Mouse (Mus musculus): Measurements from ENCODE around the gene Frem1.

Frem1 gene

GRCm38 (mm10) chr4:82930079-82930478 is 122.1 kb downstream of the Frem1 start:
- Histone ChIP-seq H3K4me1 (replicated peaks; ENCODE audit: low read depth, low read length) (no peaks in the 10 kb centered on the region), H3K27me3 (ENCODE audit: insufficient read depth, low read length) (no peaks in the 10 kb centered on the region), H3K4me3 (replicated peaks; ENCODE audit: low read length) (no peak overlapping the region), H3K36me3 (ENCODE audit: insufficient read depth, low read length) (no peaks in the 10 kb centered on the region), H3K9me3 (ENCODE audit: low read length) (no peaks in the 10 kb centered on the region)
- TF ChIP-seq NANOG (IDR thresholded peaks at IDR 0.05; ENCODE audit: borderline replicate concordance, low read length) (no peak), POU5F1 (IDR thresholded peaks at IDR 0.05; ENCODE audit: borderline replicate concordance, low read length) (no peak), CTCF (conservative IDR thresholded peaks at IDR 0.05; ENCODE audit: low read length) (no peak)

- Histone ChIP-seq H3K27me3 (ENCODE audit: insufficient read depth, low read length) (no peaks in the 10 kb centered on the region), H3K9me3 (ENCODE audit: low read length) (no peaks in the 10 kb centered on the region), H3K4me1 (replicated peaks; ENCODE audit: low read depth, low read length) (no peaks in the 10 kb centered on the region), H3K4me3 (replicated peaks; ENCODE audit: low read length) (no peak overlapping the region), H3K36me3 (ENCODE audit: insufficient read depth, low read length) (no peaks in the 10 kb centered on the region)
- TF ChIP-seq CTCF (conservative IDR thresholded peaks at IDR 0.05; ENCODE audit: low read length) (no peak), NANOG (IDR thresholded peaks at IDR 0.05; ENCODE audit: borderline replicate concordance, low read length) (no peak), POU5F1 (IDR thresholded peaks at IDR 0.05; ENCODE audit: borderline replicate concordance, low read length) (no peak)
Observed at GRCm38 (mm10) chr4:82921962-82922361, 130.2 kb downstream of the Frem1 start.

DNA sequence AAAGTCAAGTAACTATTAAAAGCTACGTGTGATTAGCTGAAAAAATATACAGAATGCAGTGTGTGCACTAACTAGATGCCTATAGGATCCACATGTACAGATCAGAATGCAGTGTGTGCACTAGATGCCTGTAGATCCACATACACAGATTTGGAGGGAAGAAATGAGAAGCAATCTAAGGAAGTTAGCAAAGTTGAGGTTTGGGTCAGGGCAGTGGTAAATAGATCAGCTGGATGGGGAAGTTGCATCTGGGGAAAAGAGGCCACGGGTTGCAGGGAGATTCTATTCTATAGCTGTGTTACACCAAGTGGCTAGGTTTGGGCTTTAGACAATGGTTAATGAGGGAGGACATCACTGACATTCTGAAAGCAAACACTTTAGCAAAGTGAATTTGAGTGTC is 133.5 kb downstream of the Frem1 start:
- Histone ChIP-seq H3K4me3 (replicated peaks; ENCODE audit: low read length) (no peak overlapping the region), H3K4me1 (replicated peaks; ENCODE audit: low read depth, low read length) (no peaks in the 10 kb centered on the region), H3K36me3 (ENCODE audit: insufficient read depth, low read length) (no peaks in the 10 kb centered on the region), H3K9me3 (ENCODE audit: low read length) (no peaks in the 10 kb centered on the region), H3K27me3 (ENCODE audit: insufficient read depth, low read length) (no peaks in the 10 kb centered on the region)
- TF ChIP-seq POU5F1 (IDR thresholded peaks at IDR 0.05; ENCODE audit: borderline replicate concordance, low read length) (no peak), CTCF (conservative IDR thresholded peaks at IDR 0.05; ENCODE audit: low read length) (no peak), NANOG (IDR thresholded peaks at IDR 0.05; ENCODE audit: borderline replicate concordance, low read length) (no peak)

DNA sequence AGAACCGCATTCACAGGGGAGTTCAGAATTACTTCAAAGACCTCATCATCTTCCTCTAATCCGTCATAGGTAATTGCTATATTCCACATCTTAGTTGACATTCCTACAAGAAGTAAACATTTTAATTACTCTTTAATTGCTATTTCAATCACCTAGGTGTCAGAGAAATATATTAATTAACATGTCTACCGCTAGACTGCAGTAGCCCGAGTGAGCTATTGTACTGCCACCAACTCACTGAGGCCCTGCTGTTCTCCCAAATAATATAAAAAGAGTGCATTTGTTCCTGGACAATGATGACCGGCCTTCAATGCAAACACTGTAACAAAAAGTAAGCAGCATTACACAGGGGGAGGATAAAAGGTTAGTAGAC is 135.5 kb downstream of the Frem1 start:
- Histone ChIP-seq H3K4me1 (replicated peaks; ENCODE audit: low read depth, low read length) (no peaks in the 10 kb centered on the region), H3K36me3 (ENCODE audit: insufficient read depth, low read length) (no peaks in the 10 kb centered on the region), H3K9me3 (ENCODE audit: low read length) (no peaks in the 10 kb centered on the region), H3K4me3 (replicated peaks; ENCODE audit: low read length) (no peak overlapping the region), H3K27me3 (ENCODE audit: insufficient read depth, low read length) (no peaks in the 10 kb centered on the region)
- no peak for TF ChIP-seq NANOG (IDR thresholded peaks at IDR 0.05; ENCODE audit: borderline replicate concordance, low read length)
- TF ChIP-seq CTCF (conservative IDR thresholded peaks at IDR 0.05; ENCODE audit: low read length): no peak
- no peak for TF ChIP-seq POU5F1 (IDR thresholded peaks at IDR 0.05; ENCODE audit: borderline replicate concordance, low read length)

- Histone ChIP-seq H3K36me3 (ENCODE audit: insufficient read depth, low read length) (no peaks in the 10 kb centered on the region), H3K27me3 (ENCODE audit: insufficient read depth, low read length) (no peaks in the 10 kb centered on the region), H3K4me3 (replicated peaks; ENCODE audit: low read length) (no peak overlapping the region), H3K4me1 (replicated peaks; ENCODE audit: low read depth, low read length) (no peaks in the 10 kb centered on the region), H3K9me3 (ENCODE audit: low read length) (no peaks in the 10 kb centered on the region)
- TF ChIP-seq CTCF (conservative IDR thresholded peaks at IDR 0.05; ENCODE audit: low read length) (no peak), POU5F1 (IDR thresholded peaks at IDR 0.05; ENCODE audit: borderline replicate concordance, low read length) (no peak), NANOG (IDR thresholded peaks at IDR 0.05; ENCODE audit: borderline replicate concordance, low read length) (no peak)
Observed at GRCm38 (mm10) chr4:82916003-82916677, 136.0 kb downstream of the Frem1 start.

- Histone ChIP-seq H3K36me3 (ENCODE audit: insufficient read depth, low read length) (no peaks in the 10 kb centered on the region), H3K4me3 (replicated peaks; ENCODE audit: low read length) (no peak overlapping the region), H3K27me3 (ENCODE audit: insufficient read depth, low read length) (no peaks in the 10 kb centered on the region), H3K4me1 (replicated peaks; ENCODE audit: low read depth, low read length) (no peaks in the 10 kb centered on the region), H3K9me3 (ENCODE audit: low read length) (no peaks in the 10 kb centered on the region)
- TF ChIP-seq POU5F1 (IDR thresholded peaks at IDR 0.05; ENCODE audit: borderline replicate concordance, low read length): no peak
- TF ChIP-seq CTCF (conservative IDR thresholded peaks at IDR 0.05; ENCODE audit: low read length): no peak
- no peak for TF ChIP-seq NANOG (IDR thresholded peaks at IDR 0.05; ENCODE audit: borderline replicate concordance, low read length)
Observed at GRCm38 (mm10) chr4:82915576-82915975, 136.6 kb downstream of the Frem1 start.

- no peaks in the 10 kb centered on the region for H3K4me1 ChIP-seq (replicated peaks; ENCODE audit: low read depth, low read length)
- H3K36me3 ChIP-seq (ENCODE audit: insufficient read depth, low read length): no peaks in the 10 kb centered on the region
- no peak overlapping the region for H3K4me3 ChIP-seq (replicated peaks; ENCODE audit: low read length)
- H3K9me3 ChIP-seq (ENCODE audit: low read length): no peaks in the 10 kb centered on the region
- TF ChIP-seq NANOG (IDR thresholded peaks at IDR 0.05; ENCODE audit: borderline replicate concordance, low read length) (no peak), CTCF (conservative IDR thresholded peaks at IDR 0.05; ENCODE audit: low read length) (no peak), POU5F1 (IDR thresholded peaks at IDR 0.05; ENCODE audit: borderline replicate concordance, low read length) (no peak)
- H3K27me3 ChIP-seq (ENCODE audit: insufficient read depth, low read length): no peaks in the 10 kb centered on the region
Observed at GRCm38 (mm10) chr4:82914601-82915143, 137.5 kb downstream of the Frem1 start.

GRCm38 (mm10) chr4:82895227-82895626 is 156.9 kb downstream of the Frem1 start:
- Histone ChIP-seq H3K4me1 (replicated peaks; ENCODE audit: low read depth, low read length) (no peaks in the 10 kb centered on the region), H3K4me3 (replicated peaks; ENCODE audit: low read length) (no peak overlapping the region), H3K36me3 (ENCODE audit: insufficient read depth, low read length) (no peaks in the 10 kb centered on the region), H3K9me3 (ENCODE audit: low read length) (no peaks in the 10 kb centered on the region), H3K27me3 (ENCODE audit: insufficient read depth, low read length) (no peaks in the 10 kb centered on the region)
- TF ChIP-seq POU5F1 (IDR thresholded peaks at IDR 0.05; ENCODE audit: borderline replicate concordance, low read length): no peak
- no peak for TF ChIP-seq CTCF (conservative IDR thresholded peaks at IDR 0.05; ENCODE audit: low read length)
- no peak for TF ChIP-seq NANOG (IDR thresholded peaks at IDR 0.05; ENCODE audit: borderline replicate concordance, low read length)

- Histone ChIP-seq H3K4me3 (replicated peaks; ENCODE audit: low read length) (no peak overlapping the region), H3K4me1 (replicated peaks; ENCODE audit: low read depth, low read length) (no peaks in the 10 kb centered on the region), H3K9me3 (ENCODE audit: low read length) (no peaks in the 10 kb centered on the region), H3K36me3 (ENCODE audit: insufficient read depth, low read length) (no peaks in the 10 kb centered on the region), H3K27me3 (ENCODE audit: insufficient read depth, low read length) (0 out of 2 replicates have a peak, but pooled peaks cover 2% of the 10 kb centered on the region)
- TF ChIP-seq POU5F1 (IDR thresholded peaks at IDR 0.05; ENCODE audit: borderline replicate concordance, low read length) (no peak), NANOG (IDR thresholded peaks at IDR 0.05; ENCODE audit: borderline replicate concordance, low read length) (no peak)
Observed at GRCm38 (mm10) chr4:82892247-82892646, 159.9 kb downstream of the Frem1 start.

All from E14TG2a.4 (cell line).